Mouse (Mus musculus) inflammation-experienced regulatory T-cells, adult 16 weeks (primary cell): ENCODE data around the gene Gm10487. TPM values are rescaled to one million over a fixed set of nuclear protein-coding genes. Genes with fewer than 3 reads are reported as not detected.

ENCODE experiments used
- polyA plus RNA-seq: library from polyadenylated mRNA; unstranded; fragments of 100-300 nt; shearing (Covaris generic); gene quantifications from one replicate; pipeline ENCODE4 v1.2.1, GENCODE M21; 2017

Gene Gm10487
- polyA plus RNA-seq = not detected

GRCm38 (mm10) chrX:30843369-30843768, at the start of gene Gm10487:
Gm10487 (minus strand) TSS chrX:30843469.

